Mouse (Mus musculus): ENCODE data around the gene Aatf.

The Aatf gene

GRCm38 (mm10) chr11:84513171-84514116 lies at the start of gene Aatf:
Gene Aatf (minus strand): TSS chr11:84513522.
- peak; percentile 97 for DNase-seq

GRCm38 (mm10) chr11:84562758-84563347 lies 49.5 kb upstream of the Aatf start:
- no peak for DNase-seq

GRCm38 (mm10) chr11:84561546-84561945 lies 48.2 kb upstream of the Aatf start:
- DNase-seq: no peak

DNA sequence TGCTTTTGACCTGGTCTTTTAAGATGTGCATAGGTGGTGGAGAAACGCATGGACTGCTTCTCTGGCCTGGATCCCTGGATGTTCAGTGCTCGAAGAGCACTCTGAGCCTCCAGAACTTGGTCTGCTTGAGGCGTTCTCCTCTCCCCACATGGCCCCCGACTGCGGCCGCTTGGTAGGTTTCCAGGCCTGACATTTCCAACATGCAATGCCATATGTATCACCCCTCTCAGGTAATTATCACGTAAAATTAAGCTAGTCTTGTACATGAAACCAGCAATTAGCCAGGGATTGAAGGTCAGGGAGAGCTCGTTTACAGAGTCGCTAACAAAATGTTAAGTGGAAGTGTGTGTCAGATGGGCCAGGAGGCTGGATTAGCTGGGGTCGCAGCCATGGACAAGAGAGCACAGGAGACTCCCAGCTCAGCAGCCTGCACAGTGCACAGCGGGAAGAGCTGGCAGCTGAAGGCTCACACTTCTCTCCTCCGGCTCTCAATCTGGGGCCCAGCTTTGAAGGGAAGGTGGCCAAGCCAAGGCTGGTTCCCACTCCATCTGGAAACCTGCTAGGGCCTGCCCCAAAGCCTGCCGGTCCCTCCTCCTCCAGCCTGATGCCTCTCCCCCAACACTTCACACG lies 40.6 kb upstream of the Aatf start:
- peak; percentile 72 for DNase-seq

GRCm38 (mm10) chr11:84551296-84551695 lies 38.0 kb upstream of the Aatf start:
- DNase-seq: no peak

GRCm38 (mm10) chr11:84549258-84549791 lies 36.0 kb upstream of the Aatf start:
- no peak for DNase-seq

DNA sequence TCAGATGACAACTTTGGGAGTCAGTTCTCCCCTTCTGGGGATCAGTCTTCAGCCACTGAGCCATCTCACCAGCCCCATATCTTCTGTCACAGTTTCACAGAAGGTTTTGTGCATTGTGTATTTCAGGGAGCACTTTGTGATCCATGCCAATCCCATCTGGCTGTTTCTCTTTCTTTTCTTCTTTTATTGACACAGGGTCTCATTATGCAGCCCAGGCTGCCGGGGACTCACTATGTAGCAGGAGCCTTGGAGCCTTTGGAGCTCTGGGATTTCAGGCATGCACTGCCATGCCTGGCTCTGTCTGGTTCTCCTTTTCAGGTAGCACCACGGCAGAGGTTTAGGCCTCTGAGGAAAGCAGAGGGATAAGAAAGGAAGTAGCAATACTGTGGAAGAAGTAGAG lies 35.0 kb upstream of the Aatf start:
- DNase-seq: no peak

- DNase-seq: no peak
Observed at GRCm38 (mm10) chr11:84539981-84540380, 26.7 kb upstream of the Aatf start.

- DNase-seq: peak; percentile 43
Observed at GRCm38 (mm10) chr11:84529797-84530703, 16.7 kb upstream of the Aatf start.

DNA sequence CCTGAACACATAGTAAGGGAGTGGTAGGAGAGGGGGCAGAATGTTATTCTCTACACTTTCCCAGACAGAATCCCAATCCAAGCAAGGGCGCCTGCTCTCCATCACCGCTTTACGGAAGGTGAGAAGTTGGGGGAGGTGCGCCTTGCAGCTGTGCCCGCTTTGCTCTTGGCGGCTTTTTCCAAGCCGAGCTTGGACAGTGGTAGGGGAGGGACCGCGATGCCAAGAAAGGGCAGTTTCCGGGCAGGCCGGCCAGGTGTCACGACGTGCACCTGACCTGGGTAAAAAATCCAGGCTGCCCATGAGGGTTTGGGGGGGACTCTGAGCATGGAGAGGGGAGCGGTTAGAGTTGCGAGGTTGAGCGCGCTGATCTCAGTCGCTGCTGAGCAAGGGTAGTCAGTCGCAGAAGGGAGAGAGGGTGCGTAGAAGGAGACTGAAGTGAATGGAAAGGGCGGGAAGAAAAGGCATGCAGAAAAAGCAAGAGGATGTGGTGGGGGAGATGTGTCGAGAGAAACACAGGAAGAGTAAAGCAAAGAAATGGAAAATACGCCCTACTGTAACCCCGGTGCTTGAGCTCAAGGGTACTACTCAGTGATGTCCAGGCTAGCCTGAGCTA lies 15.9 kb upstream of the Aatf start:
- peak; percentile 42 for DNase-seq

GRCm38 (mm10) chr11:84526976-84527860 lies 13.9 kb upstream of the Aatf start:
- DNase-seq: peak; percentile 36

DNA sequence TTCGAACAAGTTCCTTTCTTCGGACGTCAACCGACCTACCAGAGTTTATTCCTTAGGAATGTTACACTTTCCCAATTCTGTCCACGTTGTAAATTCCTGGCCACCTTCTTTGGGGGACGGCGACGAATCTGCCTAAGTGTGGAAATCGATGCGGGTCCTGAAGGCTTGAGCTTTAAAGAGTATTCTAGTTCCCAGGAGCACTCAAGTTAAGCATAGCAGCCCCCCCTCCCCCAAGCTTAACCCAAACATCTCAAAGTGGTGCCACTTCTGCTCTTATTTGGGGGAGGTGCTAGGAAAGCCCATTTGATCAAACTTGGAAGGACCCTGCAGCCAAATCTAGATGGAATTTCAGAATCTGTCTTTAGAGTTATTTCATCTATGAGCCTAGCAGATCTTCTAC lies 13.1 kb upstream of the Aatf start:
- no peak for DNase-seq

DNA sequence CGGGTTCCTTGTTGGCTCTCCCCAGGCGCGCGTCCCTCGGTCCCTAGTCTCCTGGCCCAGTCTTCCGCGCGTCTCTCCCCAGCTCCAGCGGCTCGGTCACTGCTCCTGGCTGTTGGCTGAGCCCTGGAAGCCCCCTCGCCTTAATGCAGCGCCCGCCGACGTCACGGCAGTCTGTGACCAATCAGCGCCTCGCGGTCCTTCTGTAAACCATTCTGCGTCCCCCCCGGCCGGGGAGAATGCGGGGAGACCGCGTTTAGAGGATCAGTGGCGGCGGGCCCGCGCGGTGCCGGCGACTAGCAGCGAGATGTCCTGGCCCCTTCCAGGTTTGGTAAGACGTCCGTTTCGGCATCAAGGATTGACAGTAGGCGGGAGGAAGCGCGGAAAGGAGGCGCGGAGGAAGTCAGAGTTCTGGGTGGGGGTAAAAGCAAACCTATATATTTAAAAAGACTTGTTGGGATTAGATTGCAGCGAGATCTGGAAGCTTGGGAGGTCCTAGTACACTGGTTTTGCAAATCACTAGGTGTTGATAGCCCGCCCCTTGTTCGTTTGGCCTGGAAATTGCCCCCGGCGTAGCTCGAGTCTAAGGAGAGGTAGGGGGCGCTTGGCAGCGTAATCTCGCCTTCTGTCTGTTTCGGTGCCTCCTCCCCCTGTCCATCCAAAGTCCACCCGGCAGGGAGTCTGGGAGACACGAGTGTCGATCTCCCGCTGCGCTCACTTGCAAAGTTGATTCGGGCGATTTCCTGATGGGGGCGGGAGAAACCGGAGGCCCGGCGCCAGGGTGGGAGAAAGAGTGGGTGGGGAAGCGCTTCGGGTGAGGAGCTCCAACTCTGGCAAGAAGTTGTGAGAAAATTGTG lies 12.3 kb upstream of the Aatf start, which contains the start of gene Lhx1:
Lhx1 (minus strand) TSS at position 115 of the 854 bp plus-strand sequence.
- DNase-seq: peak; percentile 91

DNA sequence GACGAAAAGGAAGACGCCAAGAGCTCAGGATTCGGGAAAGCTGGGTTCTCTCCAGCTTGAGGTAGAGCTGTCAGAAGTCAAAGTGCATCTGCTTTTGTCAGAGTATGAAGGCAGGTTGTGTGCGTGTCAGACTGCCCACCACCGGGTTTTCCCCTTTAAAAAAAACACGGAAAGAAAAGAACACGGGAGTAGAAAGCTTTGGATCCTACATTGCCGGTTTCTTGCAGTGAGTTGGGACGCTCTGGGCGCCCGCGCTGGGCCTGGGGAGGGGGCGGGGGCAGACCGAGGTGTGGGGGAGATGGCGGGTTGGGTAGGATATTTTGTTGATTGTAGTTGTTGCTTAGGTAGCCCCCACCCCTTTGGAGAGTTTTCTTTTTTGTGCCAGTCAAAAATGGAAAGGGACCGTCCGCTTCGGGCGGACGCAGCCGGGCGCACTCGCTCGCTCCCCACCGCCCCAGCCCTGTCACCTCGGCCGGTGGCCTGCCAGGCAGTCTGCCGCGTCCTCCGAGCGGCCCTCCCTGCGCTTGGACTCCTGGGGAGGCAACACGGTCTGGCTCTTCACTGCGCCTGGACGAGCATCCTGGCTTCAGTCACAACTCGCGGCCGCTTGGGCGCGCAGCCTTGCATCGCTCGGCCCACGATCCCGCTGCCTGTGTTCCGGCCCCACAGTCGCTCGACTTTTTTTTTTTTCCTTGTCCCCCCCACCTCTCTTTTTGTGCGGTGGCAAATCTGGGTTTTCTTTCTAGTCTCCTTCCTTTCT lies 11.4 kb upstream of the Aatf start:
- peak; percentile 68 for DNase-seq

DNA sequence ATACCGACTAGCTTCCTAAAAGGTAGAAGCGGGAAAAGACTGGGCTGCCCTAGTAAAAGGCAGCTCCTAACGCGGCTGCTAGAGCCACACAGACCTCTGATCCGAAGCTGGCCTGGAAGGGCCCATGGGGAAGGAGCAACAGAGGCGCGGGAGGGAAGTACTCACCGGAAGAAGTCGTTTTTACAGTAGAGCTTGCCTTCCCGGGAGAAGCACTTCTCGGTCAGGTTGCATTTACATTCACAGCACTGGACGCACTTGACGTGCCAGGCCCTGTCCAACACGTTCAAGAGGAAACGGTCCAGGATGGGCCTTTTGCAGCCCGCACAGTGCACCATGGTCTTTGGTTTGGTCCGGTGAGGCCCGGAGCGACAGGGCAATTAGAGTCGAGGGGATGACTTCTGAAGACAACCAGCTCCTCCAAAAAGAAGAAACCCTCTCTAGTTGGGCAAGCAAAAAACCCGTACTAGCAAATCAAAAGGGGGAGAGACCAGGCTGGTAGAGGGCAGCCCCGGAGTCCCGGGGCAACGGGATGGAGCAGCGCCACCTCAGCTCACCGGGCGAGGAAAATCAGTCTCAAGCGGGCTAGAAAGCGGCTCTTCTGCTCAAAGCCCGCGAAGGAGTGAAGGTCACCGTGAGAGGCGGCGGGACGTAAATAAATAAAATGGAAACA lies 10.7 kb upstream of the Aatf start:
- peak; percentile 49 for DNase-seq

GRCm38 (mm10) chr11:84523321-84523831 lies 10.1 kb upstream of the Aatf start:
- DNase-seq: peak; percentile 60

- peak; percentile 87 for DNase-seq
Observed at GRCm38 (mm10) chr11:84522577-84523320, 9.4 kb upstream of the Aatf start.
